Comparison of ENCODE assay signal across 8 mouse cellular contexts in genomic region chr17:44188042-44188768, GRCm38 (mm10). TPM values are rescaled to one million over a fixed set of nuclear protein-coding genes. Genes with fewer than 3 reads are reported as not detected.
DNase-seq lines count a peak whose midpoint lies in the region; ATAC-seq and TF ChIP-seq lines count a peak whose summit lies in the region.

Gene Clic5 (plus strand): TSS chr17:44188584.

- peak; percentile 51 for TF ChIP-seq POLR2A in kidney, adult 2 months (IDR thresholded peaks at IDR 0.05; ENCODE audit: low read depth, low read length)
- no peak for TF ChIP-seq POLR2A in olfactory bulb, adult 2 months (IDR thresholded peaks at IDR 0.05; ENCODE audit: insufficient read depth, low read depth, low read length)

- no peaks in the 10 kb centered on the region for H3K9me3 ChIP-seq in lung, embryonic 15.5 days

- peak within 1 kb of the TSS; percentile 78 for H3K4me2 ChIP-seq in lung, embryonic 15.5 days

- H3K27ac ChIP-seq in kidney, adult 2 months (ENCODE audit: insufficient read depth, low read depth, low read length) = peak within 1 kb of the TSS; percentile 63
- H3K27ac ChIP-seq in lung, embryonic 15.5 days = peak within 1 kb of the TSS; percentile 26; the same call in 1 of the 2 replicates
- H3K27ac ChIP-seq in olfactory bulb, adult 2 months (ENCODE audit: insufficient read depth, low read depth, low read length) = no peak within 1 kb of the TSS

- H3K27me3 ChIP-seq in kidney, adult 2 months (replicated peaks; ENCODE audit: control insufficient read depth, insufficient read depth, low read length) = no peaks in the 10 kb centered on the region
- H3K27me3 ChIP-seq in lung, embryonic 15.5 days = peaks cover 23% of the 10 kb centered on the region

- H3K4me1 ChIP-seq in kidney, adult 2 months (ENCODE audit: control insufficient read depth, insufficient read depth, low read length) = peaks cover 18% of the 10 kb centered on the region; the same call in 1 of the 2 replicates
- 0 out of 2 replicates have a peak, but pooled peaks cover 8% of the 10 kb centered on the region for H3K4me1 ChIP-seq in lung, embryonic 15.5 days
- peaks cover 8% of the 10 kb centered on the region for H3K4me1 ChIP-seq in olfactory bulb, adult 2 months (ENCODE audit: control insufficient read depth, insufficient read depth, low read length)

- peak; percentile 46; the same call in 1 of the 2 replicates for ATAC-seq in lung, embryonic 15.5 days (ENCODE audit: borderline replicate concordance, extremely low read depth, low FRiP score, low TSS enrichment)

- TF ChIP-seq CTCF in kidney, adult 2 months (conservative IDR thresholded peaks at IDR 0.05; ENCODE audit: insufficient read depth, insufficient read length, low read depth, low read length) = no peak; the same call in 1 of the 2 replicates
- TF ChIP-seq CTCF in olfactory bulb, adult 2 months (IDR thresholded peaks at IDR 0.05; ENCODE audit: insufficient read depth, low read depth, low read length) = no peak

- H3K36me3 ChIP-seq in kidney, adult 2 months (ENCODE audit: control insufficient read depth, insufficient read depth, low read length) = no peaks in the 10 kb centered on the region
- no peaks in the 10 kb centered on the region for H3K36me3 ChIP-seq in lung, embryonic 15.5 days

- peak within 1 kb of the TSS; percentile 51 for H3K9ac ChIP-seq in lung, embryonic 15.5 days

- DNase-seq in right cerebral cortex, postnatal 10 days (ENCODE audit: low spot score in 2 of 2) = peak; percentile 26 to 27
- DNase-seq in right cerebral cortex, adult 18-20 months = no peak
- DNase-seq in embryo, embryonic 10.5 days (ENCODE audit: low spot score) = peak; percentile 62
- peak; percentile 85 for DNase-seq in heart, adult 9 months (ENCODE audit: low spot score in 2 of 2)
- DNase-seq in kidney, adult 2 months = peak; percentile 83
- no peak for DNase-seq in left cerebral cortex, adult 8-10 months (ENCODE audit: low spot score in 2 of 2)

- peak within 1 kb of the TSS; percentile 55 for H3K4me3 ChIP-seq in kidney, adult 2 months (ENCODE audit: insufficient read depth, low read depth, low read length)
- peak within 1 kb of the TSS; percentile 48 for H3K4me3 ChIP-seq in lung, embryonic 15.5 days
- peak within 1 kb of the TSS; percentile 44 for H3K4me3 ChIP-seq in olfactory bulb, adult 2 months (ENCODE audit: insufficient read depth, low read depth, low read length)

- WGBS in kidney, adult 2 months = 8% methylated on average over 24 of the region's 24 CpGs
- WGBS in lung, embryonic 15.5 days = 4% methylated on average over 24 of the region's 24 CpGs
- 9% methylated on average over 24 of the region's 24 CpGs for WGBS in olfactory bulb, adult 2 months

RNA-seq across cellular contexts. Expression of gene Clic5, which starts in this region (rescaled TPM):
- 21.1 and 25.2 TPM in 2 replicates for polyA plus RNA-seq in kidney, adult 2 months (2012; rRNA removed)
- polyA plus RNA-seq in lung, embryonic 15.5 days (2015; fragmentation: Nextera tagmentation; extraction: Ambion mirVana) = 10.0 and 13.1 TPM in 2 replicates
- not detected in 2 replicates for polyA plus RNA-seq in olfactory bulb, adult 2 months (2012; ENCODE audit: insufficient read depth, insufficient read length, low replicate concordance, missing spikeins)
- total RNA-seq in left cerebral cortex, adult 8-10 months (2022) = 1 to 10 TPM; 3.8 to 5.3 (median 4.6) TPM

Comparison
In these comparisons a context has a peak if more than half of its experiments do, and no peak if none do; other contexts are left out.
1. DNase-seq: peak in right cerebral cortex, postnatal 10 days (2 of 2), embryo, embryonic 10.5 days (single experiment), heart, adult 9 months (2 of 2) and kidney, adult 2 months (single experiment); none in right cerebral cortex, adult 18-20 months (single experiment) and left cerebral cortex, adult 8-10 months (0 of 2).
2. Peak in every context shown above with its lines, with median percentiles within 50 percentile points of each other: H3K4me3 ChIP-seq.